ENCODE assay signal across 8 mouse cellular contexts in the genomic region with DNA sequence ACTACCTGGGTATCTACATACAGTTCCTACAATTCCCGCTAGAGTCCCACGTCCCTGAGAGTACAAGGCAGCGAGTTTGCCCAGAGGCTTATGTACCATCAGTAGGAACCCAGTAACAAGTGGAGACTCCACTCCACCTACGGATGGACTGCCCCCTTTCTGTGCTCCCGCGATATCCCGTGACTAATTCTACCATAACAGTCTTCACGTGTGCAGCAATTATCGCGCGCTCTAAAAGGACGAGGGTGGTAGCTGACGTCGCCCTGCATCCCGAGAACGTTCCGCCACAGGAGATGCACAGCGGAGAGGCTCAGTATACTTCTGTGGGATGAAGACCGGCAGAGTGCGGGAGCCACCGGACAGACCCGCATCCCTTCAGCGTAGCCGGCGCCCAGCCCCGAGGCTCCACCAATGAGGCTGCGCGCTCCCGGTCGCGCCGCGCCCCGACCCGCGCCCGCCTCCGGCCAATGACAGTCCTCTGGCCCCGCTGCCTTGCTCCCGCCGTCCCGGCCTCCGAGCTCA. TPM values are rescaled to one million over a fixed set of nuclear protein-coding genes. Genes with fewer than 3 reads are reported as not detected.
DNase-seq lines count a peak whose midpoint lies in the region; ATAC-seq lines count a peak whose summit lies in the region.

No protein-coding gene starts in this region.

- peaks cover 4% of the 10 kb centered on the region; the same call in 1 of the 2 replicates for H3K4me1 ChIP-seq in forebrain, embryonic 13.5 days
- peaks cover 3% of the 10 kb centered on the region for H3K4me1 ChIP-seq in heart, embryonic 16.5 days (ENCODE audit: control insufficient read depth, insufficient read depth, low read length)
- H3K4me1 ChIP-seq in liver, embryonic 11.5 days (replicated peaks; ENCODE audit: control insufficient read depth, insufficient read depth, low read length) = no peaks in the 10 kb centered on the region
- H3K4me1 ChIP-seq in neural tube, embryonic 12.5 days = no peaks in the 10 kb centered on the region

- DNase-seq in Muller cell, postnatal 12 days (ENCODE audit: inconsistent ontology term) = peak; percentile 90
- DNase-seq in cerebellum, adult 11-12 months = peak; percentile 75
- peak; percentile 68 for DNase-seq in kidney, postnatal 14 days
- DNase-seq in liver, embryonic 11.5 days (ENCODE audit: low spot score) = no peak
- peak; percentile 75 for DNase-seq in testis, postnatal 10 days (ENCODE audit: low spot score)

- ATAC-seq in forebrain, embryonic 13.5 days = peak; percentile 89
- ATAC-seq in heart, embryonic 16.5 days (replicated peaks; ENCODE audit: extremely low read depth, insufficient read depth, low FRiP score) = peak; percentile 87
- peak; percentile 91 for ATAC-seq in liver, embryonic 11.5 days (replicated peaks; ENCODE audit: low FRiP score)
- ATAC-seq in neural tube, embryonic 12.5 days (ENCODE audit: low FRiP score, low read depth) = peak; percentile 91

- H3K27ac ChIP-seq in forebrain, embryonic 13.5 days = peak overlapping the region; percentile 89
- peak overlapping the region; percentile 72 for H3K27ac ChIP-seq in heart, embryonic 16.5 days (ENCODE audit: low read length)
- peak overlapping the region; percentile 68; the same call in 1 of the 2 replicates for H3K27ac ChIP-seq in liver, embryonic 11.5 days (ENCODE audit: low read depth, low read length)
- peak overlapping the region; percentile 89 for H3K27ac ChIP-seq in neural tube, embryonic 12.5 days

- no peaks in the 10 kb centered on the region for H3K36me3 ChIP-seq in forebrain, embryonic 13.5 days (ENCODE audit: poor library complexity, severe bottlenecking)
- no peaks in the 10 kb centered on the region for H3K36me3 ChIP-seq in heart, embryonic 16.5 days (ENCODE audit: control insufficient read depth, insufficient read depth)
- no peaks in the 10 kb centered on the region for H3K36me3 ChIP-seq in liver, embryonic 11.5 days (ENCODE audit: control insufficient read depth, insufficient read depth, low read length)
- H3K36me3 ChIP-seq in neural tube, embryonic 12.5 days = no peaks in the 10 kb centered on the region

- H3K9me3 ChIP-seq in forebrain, embryonic 13.5 days (replicated peaks) = peaks cover 3% of the 10 kb centered on the region; the same call in 1 of the 2 replicates
- H3K9me3 ChIP-seq in heart, embryonic 16.5 days (replicated peaks; ENCODE audit: control insufficient read depth, low read length) = 0 out of 2 replicates have a peak, but pooled peaks cover 2% of the 10 kb centered on the region
- H3K9me3 ChIP-seq in liver, embryonic 11.5 days (ENCODE audit: control insufficient read depth, low read length) = no peaks in the 10 kb centered on the region
- H3K9me3 ChIP-seq in neural tube, embryonic 12.5 days = no peaks in the 10 kb centered on the region

- no peaks in the 10 kb centered on the region for H3K27me3 ChIP-seq in forebrain, embryonic 13.5 days
- H3K27me3 ChIP-seq in heart, embryonic 16.5 days (ENCODE audit: control insufficient read depth, insufficient read depth, low read length) = no peaks in the 10 kb centered on the region
- no peaks in the 10 kb centered on the region for H3K27me3 ChIP-seq in liver, embryonic 11.5 days (replicated peaks; ENCODE audit: control insufficient read depth, insufficient read depth, low read length)
- H3K27me3 ChIP-seq in neural tube, embryonic 12.5 days (replicated peaks) = no peaks in the 10 kb centered on the region

- H3K4me2 ChIP-seq in forebrain, embryonic 13.5 days = peak overlapping the region; percentile 72
- H3K4me2 ChIP-seq in heart, embryonic 16.5 days (ENCODE audit: low read depth, low read length) = peak overlapping the region; percentile 90
- H3K4me2 ChIP-seq in liver, embryonic 11.5 days = peak overlapping the region; percentile 83
- peak overlapping the region; percentile 67 for H3K4me2 ChIP-seq in neural tube, embryonic 12.5 days (replicated peaks)

- WGBS in forebrain, embryonic 13.5 days = under 1% methylated on average over 43 of the region's 43 CpGs
- under 1% methylated on average over 42 of the region's 43 CpGs for WGBS in heart, embryonic 16.5 days
- WGBS in liver, embryonic 11.5 days = under 1% methylated on average over 43 of the region's 43 CpGs
- under 1% methylated on average over 43 of the region's 43 CpGs for WGBS in neural tube, embryonic 12.5 days

- H3K4me3 ChIP-seq in forebrain, embryonic 13.5 days = peak overlapping the region; percentile 88
- peak overlapping the region; percentile 70 for H3K4me3 ChIP-seq in heart, embryonic 16.5 days (ENCODE audit: low read length)
- peak overlapping the region; percentile 92 for H3K4me3 ChIP-seq in liver, embryonic 11.5 days (ENCODE audit: low read depth, low read length)
- H3K4me3 ChIP-seq in neural tube, embryonic 12.5 days = peak overlapping the region; percentile 91

- peak overlapping the region; percentile 92 for H3K9ac ChIP-seq in forebrain, embryonic 13.5 days
- H3K9ac ChIP-seq in heart, embryonic 16.5 days (ENCODE audit: low read length) = peak overlapping the region; percentile 91
- H3K9ac ChIP-seq in liver, embryonic 11.5 days (ENCODE audit: low read depth, low read length) = peak overlapping the region; percentile 93
- peak overlapping the region; percentile 93 for H3K9ac ChIP-seq in neural tube, embryonic 12.5 days

RNA-seq across cellular contexts. Expression of a gene that starts 0.6 kb away (rescaled TPM):
- polyA plus RNA-seq in forebrain, embryonic 13.5 days (2015; fragmentation: Nextera tagmentation; extraction: Ambion mirVana) = 8.5 and 9.8 TPM in 2 replicates
- 3.0 and 3.1 TPM in 2 replicates for polyA plus RNA-seq in heart, embryonic 16.5 days (2015; fragmentation: Nextera tagmentation; extraction: Ambion mirVana)
- 8.5 and 9.9 TPM in 2 replicates for polyA plus RNA-seq in liver, embryonic 11.5 days (2014; fragmentation: Nextera tagmentation; extraction: Ambion mirVana)
- 13.5 and 14.1 TPM in 2 replicates for polyA plus RNA-seq in neural tube, embryonic 12.5 days (2016; fragmentation: Nextera tagmentation; extraction: Ambion mirVana)
